Mouse (Mus musculus): ENCODE measurements around the gene Rasal3. TPM values are rescaled to one million over a fixed set of nuclear protein-coding genes. Genes with fewer than 3 reads are reported as not detected.

The Rasal3 gene
- polyA plus RNA-seq, 1 experiment from 2014 or later, result 2.2 TPM

DNA sequence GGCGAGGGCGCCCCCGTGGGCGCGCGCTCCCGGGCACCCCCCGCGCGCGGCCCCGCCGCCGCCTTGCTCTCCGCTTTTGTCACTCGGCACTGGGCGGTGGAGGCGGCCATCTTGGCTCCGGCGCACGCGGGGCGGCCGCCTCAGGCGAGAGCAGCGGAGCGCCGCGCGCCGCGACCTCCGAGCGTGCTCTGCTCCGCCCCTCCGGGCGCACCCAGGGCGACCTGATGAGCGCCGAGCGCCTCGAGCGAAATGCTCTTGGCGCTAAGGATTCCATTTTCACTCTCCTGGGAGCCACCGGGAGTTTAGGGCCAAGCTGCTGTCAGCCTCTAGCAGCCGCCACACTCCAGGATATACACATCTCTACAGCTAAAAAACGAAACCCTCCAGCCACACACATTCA, 39.1 kb downstream of the Rasal3 start:
- H3K9me3 ChIP-seq (ENCODE audit: control insufficient read depth, low read length), result no peaks in the 10 kb centered on the region
- ATAC-seq (replicated peaks; ENCODE audit: low FRiP score, low TSS enrichment, low read depth), result peak; percentile 90
- H3K9ac ChIP-seq (ENCODE audit: low read length), result peak overlapping the region; percentile 97
- peak overlapping the region; percentile 57 for H3K27ac ChIP-seq (ENCODE audit: low read depth)
- H3K27me3 ChIP-seq (replicated peaks; ENCODE audit: control insufficient read depth, insufficient read depth, low read length), result no peaks in the 10 kb centered on the region
- under 1% methylated on average over 44 of the region's 47 CpGs for WGBS
- H3K4me3 ChIP-seq (ENCODE audit: low read depth, low read length), result peak overlapping the region; percentile 94
- peaks cover 15% of the 10 kb centered on the region for H3K4me1 ChIP-seq (replicated peaks; ENCODE audit: control insufficient read depth, insufficient read depth, low read length)
- peak; percentile 88 for DNase-seq (ENCODE audit: low spot score)
- H3K4me2 ChIP-seq (ENCODE audit: low read length), result peak overlapping the region; percentile 40
- H3K36me3 ChIP-seq (ENCODE audit: control insufficient read depth, insufficient read depth, low read length), result peaks cover 36% of the 10 kb centered on the region

DNA sequence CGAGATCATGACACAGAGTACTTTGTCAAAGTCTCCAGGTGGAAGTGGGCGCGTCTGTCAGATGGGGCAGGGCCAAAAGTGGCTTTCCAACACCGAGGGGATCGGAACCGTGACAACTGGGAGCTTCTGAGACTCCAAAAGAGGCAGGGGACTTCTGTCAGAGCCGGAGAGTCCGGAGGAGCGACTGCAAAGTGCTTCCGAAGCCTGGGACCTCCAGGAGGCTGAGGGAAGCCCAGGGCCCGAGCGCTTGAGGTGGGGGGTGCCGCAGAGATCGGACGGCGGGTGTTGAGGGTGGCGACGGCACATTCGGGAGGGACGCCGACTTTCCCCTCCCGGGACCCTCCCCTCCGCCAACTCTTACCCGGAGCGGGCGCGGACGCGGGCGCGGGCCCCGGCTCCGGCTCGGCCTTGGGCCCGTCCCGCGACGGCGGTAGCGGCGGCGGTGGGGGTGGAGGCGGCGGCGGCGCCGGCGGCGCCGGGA, 39.5 kb downstream of the Rasal3 start:
- H3K9me3 ChIP-seq (ENCODE audit: control insufficient read depth, low read length), result no peaks in the 10 kb centered on the region
- H3K27ac ChIP-seq (ENCODE audit: low read depth), result peak overlapping the region; percentile 57
- H3K36me3 ChIP-seq (ENCODE audit: control insufficient read depth, insufficient read depth, low read length), result peaks cover 41% of the 10 kb centered on the region
- WGBS, result 0% methylated on average over 26 of the region's 50 CpGs
- H3K4me1 ChIP-seq (replicated peaks; ENCODE audit: control insufficient read depth, insufficient read depth, low read length), result peaks cover 15% of the 10 kb centered on the region
- ATAC-seq (replicated peaks; ENCODE audit: low FRiP score, low TSS enrichment, low read depth) (peak; percentile 54), DNase-seq (ENCODE audit: low spot score) (peak; percentile 70)
- H3K27me3 ChIP-seq (replicated peaks; ENCODE audit: control insufficient read depth, insufficient read depth, low read length), result no peaks in the 10 kb centered on the region
- H3K4me3 ChIP-seq (ENCODE audit: low read depth, low read length), result peak overlapping the region; percentile 94
- H3K9ac ChIP-seq (ENCODE audit: low read length), result peak overlapping the region; percentile 97
- H3K4me2 ChIP-seq (ENCODE audit: low read length), result peak overlapping the region; percentile 91

DNA sequence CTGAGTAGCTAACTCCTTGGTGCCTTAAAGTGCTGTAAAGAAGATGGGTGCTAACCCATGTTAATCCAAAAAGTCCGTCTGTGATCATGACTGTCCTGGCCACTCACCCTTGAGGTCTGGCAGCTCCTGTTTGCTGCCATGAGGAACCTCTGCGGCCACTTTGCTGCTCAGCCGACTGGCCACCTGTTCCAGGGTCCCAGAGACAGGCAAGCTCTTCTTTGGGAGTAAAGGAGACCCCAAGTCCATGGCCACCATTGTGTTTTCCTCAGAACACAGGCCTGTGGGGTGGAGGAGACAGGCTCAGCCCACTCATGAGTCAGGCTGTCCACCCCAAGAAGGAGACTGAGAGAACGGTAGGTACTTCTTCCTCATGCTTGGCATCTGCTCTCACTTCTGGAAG, 40.7 kb downstream of the Rasal3 start:
- Histone ChIP-seq H3K4me2 (ENCODE audit: low read length) (peak overlapping the region; percentile 91), H3K4me1 (replicated peaks; ENCODE audit: control insufficient read depth, insufficient read depth, low read length) (peaks cover 15% of the 10 kb centered on the region), H3K27ac (ENCODE audit: low read depth) (no peak overlapping the region), H3K9ac (ENCODE audit: low read length) (peak overlapping the region; percentile 97), H3K27me3 (replicated peaks; ENCODE audit: control insufficient read depth, insufficient read depth, low read length) (no peaks in the 10 kb centered on the region), H3K4me3 (ENCODE audit: low read depth, low read length) (0 out of 2 replicates have a peak overlapping the region, but pooled peaks have one; percentile 94), H3K9me3 (ENCODE audit: control insufficient read depth, low read length) (no peaks in the 10 kb centered on the region), H3K36me3 (ENCODE audit: control insufficient read depth, insufficient read depth, low read length) (peaks cover 51% of the 10 kb centered on the region)
- WGBS, result 78% methylated on average over 4 of the region's 4 CpGs
- ATAC-seq (replicated peaks; ENCODE audit: low FRiP score, low TSS enrichment, low read depth) (no peak), DNase-seq (ENCODE audit: low spot score) (no peak)

DNA sequence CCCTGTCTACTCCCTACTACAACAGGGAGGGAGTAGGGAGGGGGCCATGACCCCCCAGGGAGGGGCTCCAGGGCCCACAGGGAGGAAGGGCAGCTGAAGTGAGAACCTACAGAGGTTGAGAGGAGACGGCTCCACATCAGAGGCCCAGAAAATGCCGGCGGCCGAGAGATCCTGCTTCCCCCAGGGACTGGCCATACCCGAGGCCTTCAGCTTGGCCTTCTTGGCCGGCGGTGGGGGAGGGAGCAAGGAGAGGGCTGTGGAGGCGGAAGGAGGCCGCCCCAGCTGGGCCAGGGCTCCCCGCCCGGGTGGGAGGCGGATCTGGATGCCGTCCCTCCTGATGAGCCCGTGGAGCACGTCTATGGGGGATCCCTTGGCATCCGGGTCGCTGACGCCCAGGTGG, 43.5 kb downstream of the Rasal3 start:
- Histone ChIP-seq H3K9ac (ENCODE audit: low read length) (no peak overlapping the region), H3K27me3 (replicated peaks; ENCODE audit: control insufficient read depth, insufficient read depth, low read length) (no peaks in the 10 kb centered on the region), H3K27ac (ENCODE audit: low read depth) (no peak overlapping the region), H3K36me3 (ENCODE audit: control insufficient read depth, insufficient read depth, low read length) (peaks cover 75% of the 10 kb centered on the region), H3K4me2 (ENCODE audit: low read length) (no peak overlapping the region), H3K4me3 (ENCODE audit: low read depth, low read length) (no peak overlapping the region), H3K9me3 (ENCODE audit: control insufficient read depth, low read length) (no peaks in the 10 kb centered on the region), H3K4me1 (replicated peaks; ENCODE audit: control insufficient read depth, insufficient read depth, low read length) (peaks cover 13% of the 10 kb centered on the region)
- DNase-seq (ENCODE audit: low spot score) (no peak), ATAC-seq (replicated peaks; ENCODE audit: low FRiP score, low TSS enrichment, low read depth) (no peak)
- 89% methylated on average over 18 of the region's 18 CpGs for WGBS

DNA sequence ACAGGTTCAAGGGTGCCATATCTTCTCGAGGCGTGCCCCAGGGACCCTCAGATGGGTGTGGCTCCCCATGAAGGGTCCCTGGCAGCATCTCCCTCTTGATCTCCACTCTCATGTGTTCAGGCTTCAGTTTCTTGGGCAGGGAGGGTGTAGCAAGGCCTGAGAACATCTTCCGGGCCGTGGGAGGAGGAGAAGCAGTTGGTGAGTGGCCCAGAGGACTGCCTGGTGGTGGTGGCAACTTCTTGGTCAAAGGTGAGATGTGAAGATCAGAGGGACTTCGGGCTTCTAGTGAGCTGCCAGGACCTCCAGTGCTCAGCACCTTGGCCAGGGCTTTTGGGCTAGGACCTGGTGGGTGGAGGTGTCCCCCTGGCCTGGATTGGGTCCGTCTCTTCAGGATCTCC, 44.4 kb downstream of the Rasal3 start:
- H3K9ac ChIP-seq (ENCODE audit: low read length), result no peak overlapping the region
- no peak overlapping the region for H3K4me3 ChIP-seq (ENCODE audit: low read depth, low read length)
- H3K27me3 ChIP-seq (replicated peaks; ENCODE audit: control insufficient read depth, insufficient read depth, low read length), result no peaks in the 10 kb centered on the region
- H3K4me1 ChIP-seq (replicated peaks; ENCODE audit: control insufficient read depth, insufficient read depth, low read length), result peaks cover 11% of the 10 kb centered on the region
- DNase-seq (ENCODE audit: low spot score) (no peak), ATAC-seq (replicated peaks; ENCODE audit: low FRiP score, low TSS enrichment, low read depth) (no peak)
- no peaks in the 10 kb centered on the region for H3K9me3 ChIP-seq (ENCODE audit: control insufficient read depth, low read length)
- H3K36me3 ChIP-seq (ENCODE audit: control insufficient read depth, insufficient read depth, low read length), result peaks cover 85% of the 10 kb centered on the region
- H3K27ac ChIP-seq (ENCODE audit: low read depth), result no peak overlapping the region
- WGBS, result 94% methylated on average over 6 of the region's 6 CpGs
- H3K4me2 ChIP-seq (ENCODE audit: low read length), result no peak overlapping the region

DNA sequence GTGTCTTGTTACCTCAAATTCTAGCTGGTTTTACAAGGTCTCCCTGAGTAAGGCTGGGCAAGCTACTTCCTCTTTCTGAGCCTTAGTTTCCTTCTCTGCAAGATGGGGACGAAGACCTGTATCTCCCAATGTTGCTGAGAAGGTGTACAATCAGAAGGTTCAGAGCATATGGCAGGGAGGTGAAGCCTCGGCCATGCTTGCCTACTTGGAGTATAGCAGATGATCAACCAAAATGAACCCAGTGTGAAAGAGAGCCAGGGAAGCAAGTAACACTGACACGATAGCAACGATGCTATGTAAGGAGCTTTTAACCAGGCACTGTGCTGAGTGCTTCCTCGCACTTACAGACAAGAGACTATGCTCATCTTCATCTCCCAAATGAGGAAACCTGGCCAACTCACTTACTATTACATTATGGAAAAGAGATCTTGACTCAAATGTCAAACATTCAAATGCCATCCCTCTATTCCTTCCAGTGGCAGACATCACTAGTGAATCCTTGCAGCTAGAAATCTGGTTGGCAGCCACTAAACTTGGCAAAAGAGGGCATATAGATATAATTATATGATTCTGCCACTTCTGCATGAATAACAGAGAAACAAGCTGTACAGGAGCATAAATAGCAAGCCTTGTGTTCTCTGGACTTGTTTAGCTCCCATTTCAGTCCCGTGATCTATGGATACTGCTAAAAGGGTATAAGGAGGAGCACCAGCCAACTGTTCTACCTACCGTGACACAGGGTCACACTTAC, 45.0 kb downstream of the Rasal3 start:
- Histone ChIP-seq H3K27me3 (replicated peaks; ENCODE audit: control insufficient read depth, insufficient read depth, low read length) (no peaks in the 10 kb centered on the region), H3K9ac (ENCODE audit: low read length) (no peak overlapping the region), H3K36me3 (ENCODE audit: control insufficient read depth, insufficient read depth, low read length) (peaks cover 90% of the 10 kb centered on the region), H3K4me3 (ENCODE audit: low read depth, low read length) (no peak overlapping the region), H3K9me3 (ENCODE audit: control insufficient read depth, low read length) (no peaks in the 10 kb centered on the region), H3K27ac (ENCODE audit: low read depth) (no peak overlapping the region), H3K4me2 (ENCODE audit: low read length) (no peak overlapping the region), H3K4me1 (replicated peaks; ENCODE audit: control insufficient read depth, insufficient read depth, low read length) (peaks cover 10% of the 10 kb centered on the region)
- DNase-seq (ENCODE audit: low spot score) (no peak), ATAC-seq (replicated peaks; ENCODE audit: low FRiP score, low TSS enrichment, low read depth) (no peak)
- 95% methylated on average over 7 of the region's 7 CpGs for WGBS

DNA sequence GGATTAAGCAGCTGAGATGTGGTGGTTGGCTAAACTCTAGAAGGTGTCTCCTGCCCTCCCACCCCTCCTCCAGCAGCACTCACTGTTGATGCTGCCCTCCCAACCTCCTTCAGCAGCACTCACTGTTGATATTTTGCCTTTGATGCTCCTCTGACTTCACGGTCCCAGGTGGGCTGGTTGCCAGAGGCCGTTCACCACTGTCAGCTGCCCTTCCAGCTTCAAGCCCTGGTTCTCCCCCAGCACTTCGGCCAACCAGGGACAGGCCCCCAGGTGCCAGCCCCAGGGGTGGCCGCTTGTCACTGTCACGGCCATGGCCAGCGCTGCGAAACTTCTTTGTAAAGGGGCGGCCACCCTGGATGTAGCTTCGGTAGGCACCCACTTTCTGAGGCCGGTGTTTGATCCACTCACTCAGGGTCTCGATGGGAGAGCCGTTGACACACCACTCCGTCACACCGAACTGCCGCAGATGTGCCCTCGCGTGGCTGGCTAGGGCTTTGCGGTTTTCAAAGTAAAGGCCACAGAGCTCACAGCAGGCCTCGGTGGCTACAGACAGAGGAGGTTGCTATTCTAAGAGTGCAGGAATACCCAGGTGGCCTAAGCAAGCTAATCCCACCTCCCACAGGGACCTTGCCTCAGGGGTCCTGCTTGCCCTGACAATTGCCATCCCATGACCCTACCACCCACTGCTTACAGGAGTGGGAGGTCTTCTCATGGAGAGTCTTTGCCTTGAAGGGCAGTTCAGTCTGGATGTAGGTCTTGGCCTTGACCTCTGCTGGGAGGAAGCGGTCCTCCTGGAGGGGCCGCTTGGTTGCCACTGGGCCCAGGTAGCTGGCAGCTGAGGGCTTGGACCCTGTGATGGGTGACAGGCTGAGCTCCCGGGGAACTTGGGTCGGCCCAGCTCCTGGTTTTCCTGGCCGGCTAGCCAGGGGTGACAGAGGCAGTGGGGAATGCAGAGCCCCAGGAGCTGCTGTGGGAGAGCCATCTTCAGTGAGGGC, 46.3 kb downstream of the Rasal3 start:
- ATAC-seq (replicated peaks; ENCODE audit: low FRiP score, low TSS enrichment, low read depth) (no peak), DNase-seq (ENCODE audit: low spot score) (no peak)
- Histone ChIP-seq H3K27ac (ENCODE audit: low read depth) (no peak overlapping the region), H3K4me3 (ENCODE audit: low read depth, low read length) (no peak overlapping the region), H3K4me2 (ENCODE audit: low read length) (no peak overlapping the region), H3K4me1 (replicated peaks; ENCODE audit: control insufficient read depth, insufficient read depth, low read length) (no peaks in the 10 kb centered on the region), H3K9me3 (ENCODE audit: control insufficient read depth, low read length) (no peaks in the 10 kb centered on the region), H3K9ac (ENCODE audit: low read length) (no peak overlapping the region), H3K27me3 (replicated peaks; ENCODE audit: control insufficient read depth, insufficient read depth, low read length) (no peaks in the 10 kb centered on the region), H3K36me3 (ENCODE audit: control insufficient read depth, insufficient read depth, low read length) (peaks cover 90% of the 10 kb centered on the region)
- 85% methylated on average over 24 of the region's 24 CpGs for WGBS

DNA sequence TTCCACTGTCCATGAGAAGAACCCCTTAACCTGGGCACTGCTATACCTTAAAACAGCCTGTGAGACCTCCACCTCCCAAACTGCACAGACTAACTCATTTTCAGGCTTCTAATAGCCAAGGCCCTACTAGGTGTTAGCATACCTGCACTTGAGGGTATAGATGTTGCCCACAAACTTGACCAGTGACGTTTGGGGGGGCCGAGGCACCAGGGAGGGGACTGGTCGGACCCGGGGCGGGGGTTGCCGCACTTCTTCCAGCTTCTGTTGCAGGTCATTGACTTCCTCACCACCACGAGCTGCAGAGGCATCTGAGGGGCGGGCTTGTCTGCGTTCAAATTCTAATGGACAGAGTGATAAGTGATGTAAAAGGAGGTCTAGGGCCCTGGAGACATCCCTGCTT, 47.1 kb downstream of the Rasal3 start:
- no peak overlapping the region for H3K4me2 ChIP-seq (ENCODE audit: low read length)
- WGBS, result 88% methylated on average over 9 of the region's 9 CpGs
- peak; percentile 49 for DNase-seq (ENCODE audit: low spot score)
- H3K27me3 ChIP-seq (replicated peaks; ENCODE audit: control insufficient read depth, insufficient read depth, low read length), result no peaks in the 10 kb centered on the region
- H3K4me1 ChIP-seq (replicated peaks; ENCODE audit: control insufficient read depth, insufficient read depth, low read length), result no peaks in the 10 kb centered on the region
- H3K27ac ChIP-seq (ENCODE audit: low read depth), result no peak overlapping the region
- no peak overlapping the region for H3K4me3 ChIP-seq (ENCODE audit: low read depth, low read length)
- no peak for ATAC-seq (replicated peaks; ENCODE audit: low FRiP score, low TSS enrichment, low read depth)
- no peaks in the 10 kb centered on the region for H3K9me3 ChIP-seq (ENCODE audit: control insufficient read depth, low read length)
- peaks cover 83% of the 10 kb centered on the region for H3K36me3 ChIP-seq (ENCODE audit: control insufficient read depth, insufficient read depth, low read length)
- H3K9ac ChIP-seq (ENCODE audit: low read length), result no peak overlapping the region

Measured in intestine, embryonic 14.5 days (tissue).